Mouse (Mus musculus): ENCODE data around the gene Syngr2.
"Not testable (repeated sequence)": the region's sequence is repeated elsewhere in the genome, so short reads cannot be mapped to it uniquely, and the experiment has no call there.

Syngr2 gene

DNA sequence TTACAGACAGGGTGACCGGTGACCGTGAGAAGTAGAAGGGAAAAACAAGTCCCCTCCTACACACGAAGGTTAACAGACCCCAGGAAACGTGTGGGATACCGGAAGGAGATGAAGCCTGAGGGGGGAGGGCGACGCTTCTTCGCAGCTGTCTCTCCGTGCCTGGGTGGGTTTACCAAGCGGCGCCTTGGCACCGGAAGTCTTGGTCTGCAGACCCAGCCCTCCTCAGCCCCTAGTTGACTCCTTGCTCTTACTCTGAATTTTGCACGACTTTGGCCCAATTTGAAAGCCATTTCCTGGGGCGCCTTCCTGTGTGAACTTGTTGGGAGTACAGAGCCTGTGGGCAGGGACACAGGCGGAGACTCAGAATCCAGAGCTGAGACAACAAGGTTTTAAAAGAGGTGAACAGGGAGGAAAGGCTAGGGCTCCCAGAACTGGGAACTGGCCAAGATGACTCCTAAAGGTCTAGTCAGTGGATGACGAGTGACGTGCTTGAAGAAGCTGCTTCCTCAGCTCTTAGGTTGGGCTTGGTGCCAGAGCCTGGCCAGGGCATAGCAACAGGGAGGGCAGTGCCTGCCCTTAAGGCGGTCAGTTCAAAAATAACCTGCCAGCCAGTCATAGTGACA lies 28.2 kb upstream of the Syngr2 start:
- peak; percentile 14 for DNase-seq (ENCODE audit: low read depth, low spot score)

DNA sequence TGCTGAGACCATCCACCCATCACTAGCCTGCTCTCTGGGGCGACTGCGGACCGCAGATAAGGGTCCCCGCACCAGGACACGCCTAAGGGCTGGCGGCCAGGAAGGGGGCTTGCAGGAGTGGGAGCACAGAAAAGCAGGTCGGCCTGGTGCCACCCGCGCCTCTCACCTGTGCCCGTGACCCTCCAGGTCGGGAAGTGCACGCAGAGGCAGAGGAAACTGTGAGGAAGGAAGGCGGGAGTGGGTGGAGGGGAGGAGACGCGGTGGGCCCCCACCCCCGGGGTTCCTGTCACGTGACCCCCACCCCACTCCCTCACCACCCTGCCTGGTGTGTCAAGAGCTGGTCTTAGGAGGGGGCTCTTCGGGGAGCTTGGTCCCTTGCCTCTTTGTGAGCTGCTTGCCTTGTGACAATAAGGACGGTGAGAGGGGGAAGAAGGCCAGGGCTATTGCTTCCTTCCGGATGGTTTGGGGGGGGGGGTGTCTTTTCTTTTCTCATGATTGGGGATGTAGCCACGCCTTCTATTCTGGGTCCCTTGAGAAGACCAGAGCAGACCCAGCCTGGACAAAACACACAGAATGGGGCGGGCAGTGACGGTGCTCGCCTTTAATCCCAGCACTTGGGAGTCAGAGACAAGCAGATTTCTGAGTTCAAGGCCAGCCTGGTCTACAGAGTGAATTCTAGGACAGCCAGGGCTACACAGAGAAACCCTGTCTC lies 27.3 kb upstream of the Syngr2 start, which contains the start of the genes Tmc8 and Tmc6:
Tmc8 (plus strand) TSS at position 84 of the 712 bp plus-strand sequence.
Tmc6 (minus strand) TSS at position 206 of the 712 bp plus-strand sequence.
- no peak for DNase-seq (ENCODE audit: low read depth, low spot score)

DNA sequence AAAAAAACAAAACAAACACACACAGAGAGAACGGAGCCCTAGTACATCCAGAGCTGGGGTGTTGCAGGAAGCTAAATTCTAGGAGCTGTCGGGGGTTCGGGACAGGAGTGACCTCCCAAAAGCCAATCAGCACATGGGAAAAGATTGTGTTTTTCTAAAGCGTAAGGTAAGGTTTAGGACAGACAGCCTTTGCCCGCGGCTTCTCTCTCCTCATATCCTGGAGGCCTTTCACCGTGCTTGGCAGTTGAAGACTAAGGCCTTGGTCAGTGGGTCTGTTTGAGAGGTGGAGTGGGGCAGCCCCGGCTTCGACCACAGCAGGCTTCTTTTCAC lies 26.8 kb upstream of the Syngr2 start:
- DNase-seq (ENCODE audit: low read depth, low spot score), result no peak

DNA sequence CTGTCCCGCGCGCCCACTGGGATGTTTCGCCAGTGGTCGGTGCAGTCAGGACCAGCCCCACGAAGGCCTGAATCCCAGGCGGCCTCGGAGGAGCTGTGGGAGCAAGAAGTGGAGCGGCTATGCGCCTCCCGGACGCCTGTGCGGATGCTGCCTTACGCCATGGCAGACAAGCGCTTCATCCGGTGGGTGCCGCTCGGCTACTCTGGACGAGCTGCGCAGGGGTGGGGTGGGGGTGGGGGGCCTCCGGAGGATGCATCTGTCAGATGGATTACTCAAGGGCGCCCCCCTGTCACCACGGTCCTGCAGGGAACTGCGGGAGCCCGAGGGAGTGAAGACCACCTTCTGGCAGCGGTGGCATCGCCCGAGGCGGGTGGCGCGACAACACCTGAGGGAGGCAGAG lies 26.4 kb upstream of the Syngr2 start:
- peak; percentile 74 for DNase-seq (ENCODE audit: low read depth, low spot score)

DNA sequence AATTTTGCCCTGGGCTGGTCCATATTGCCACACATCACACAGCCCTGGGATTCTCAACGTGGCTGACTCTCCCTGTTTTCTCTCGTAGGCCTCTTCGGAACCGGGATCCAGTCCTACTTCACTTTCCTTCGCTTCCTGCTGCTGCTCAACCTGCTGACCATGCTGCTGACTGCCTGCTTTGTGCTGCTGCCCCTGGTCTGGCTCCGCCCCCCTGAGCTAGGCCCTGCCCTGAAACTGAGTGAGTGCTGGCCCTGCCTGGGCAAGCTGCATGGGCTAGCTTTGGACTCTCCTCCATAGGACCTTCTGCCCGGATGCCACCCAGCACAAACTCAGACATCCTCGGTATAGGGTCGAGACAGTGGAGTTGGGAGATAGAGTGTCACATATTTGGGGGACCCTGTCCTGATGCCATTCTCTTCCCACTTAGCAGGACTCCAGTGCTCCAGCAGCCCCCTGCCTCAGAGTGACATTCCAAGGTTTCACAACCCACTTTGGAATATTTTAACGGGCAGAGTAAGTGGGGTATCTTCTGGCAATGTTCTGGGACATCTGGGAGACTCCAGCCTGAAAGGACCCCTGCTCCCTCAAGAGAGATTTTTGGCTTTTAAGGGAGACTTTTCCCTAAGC lies 25.7 kb upstream of the Syngr2 start:
- DNase-seq (ENCODE audit: low read depth, low spot score), result no peak

DNA sequence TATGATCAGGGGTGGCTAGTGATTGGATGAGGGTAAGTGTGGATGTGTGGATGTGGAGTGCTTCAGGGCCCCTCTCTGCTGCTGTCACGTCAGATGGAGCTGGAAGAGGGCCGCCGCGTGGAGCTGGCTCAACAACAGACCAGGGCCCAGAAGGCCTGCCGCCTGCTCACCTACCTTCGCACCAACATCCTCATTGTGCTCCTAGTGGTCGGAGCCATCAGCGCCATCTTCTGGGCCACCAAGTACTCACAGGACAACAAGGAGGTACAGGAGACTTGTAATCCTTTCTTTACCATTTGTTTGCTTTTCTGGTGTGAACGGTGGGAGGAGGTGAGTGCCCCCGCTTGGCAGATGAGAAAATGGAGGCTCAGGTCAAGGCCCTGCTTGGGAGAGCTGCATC lies 23.2 kb upstream of the Syngr2 start:
- peak; percentile 39 for DNase-seq (ENCODE audit: low read depth, low spot score)

DNA sequence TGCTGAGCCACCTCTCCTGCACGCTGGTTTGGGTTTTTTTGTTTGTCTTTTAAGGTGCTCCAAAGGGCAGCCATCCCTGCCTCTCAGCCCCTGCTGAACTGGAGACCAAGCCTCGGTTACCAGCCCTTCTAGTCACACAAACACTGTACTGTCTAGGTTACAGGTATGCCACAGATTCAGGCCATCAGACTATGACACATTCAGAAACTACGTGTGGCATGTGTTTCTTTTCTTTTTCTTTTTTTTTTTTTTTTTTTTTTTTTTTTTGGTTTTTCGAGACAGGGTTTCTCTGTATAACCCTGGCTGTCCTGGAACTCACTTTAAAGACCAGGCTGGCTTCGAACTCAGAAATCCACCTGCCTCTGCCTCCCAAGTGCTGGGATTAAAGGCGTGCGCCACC lies 21.0 kb upstream of the Syngr2 start:
- not testable (repeated sequence) for DNase-seq (ENCODE audit: low read depth, low spot score)

DNA sequence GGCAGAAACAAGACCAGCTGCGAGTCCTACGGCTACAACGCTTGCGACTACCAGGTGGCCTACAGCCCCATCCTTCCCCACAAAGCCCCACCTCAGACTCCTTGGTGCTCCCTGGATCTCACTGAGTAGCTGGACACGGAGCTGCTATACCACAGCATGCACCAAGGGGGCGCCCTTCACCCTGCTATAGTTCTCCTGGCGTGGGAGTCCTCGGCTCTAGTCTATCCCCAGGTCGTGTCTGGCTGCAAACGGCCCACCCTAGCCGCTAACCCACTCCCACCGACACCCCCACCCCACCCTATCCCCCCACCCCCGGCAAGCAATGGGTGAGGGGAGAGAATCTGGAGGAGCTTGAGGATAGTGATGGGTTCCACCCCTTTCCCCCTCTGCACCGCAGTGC lies 19.2 kb upstream of the Syngr2 start:
- peak; percentile 71 for DNase-seq (ENCODE audit: low read depth, low spot score)

DNA sequence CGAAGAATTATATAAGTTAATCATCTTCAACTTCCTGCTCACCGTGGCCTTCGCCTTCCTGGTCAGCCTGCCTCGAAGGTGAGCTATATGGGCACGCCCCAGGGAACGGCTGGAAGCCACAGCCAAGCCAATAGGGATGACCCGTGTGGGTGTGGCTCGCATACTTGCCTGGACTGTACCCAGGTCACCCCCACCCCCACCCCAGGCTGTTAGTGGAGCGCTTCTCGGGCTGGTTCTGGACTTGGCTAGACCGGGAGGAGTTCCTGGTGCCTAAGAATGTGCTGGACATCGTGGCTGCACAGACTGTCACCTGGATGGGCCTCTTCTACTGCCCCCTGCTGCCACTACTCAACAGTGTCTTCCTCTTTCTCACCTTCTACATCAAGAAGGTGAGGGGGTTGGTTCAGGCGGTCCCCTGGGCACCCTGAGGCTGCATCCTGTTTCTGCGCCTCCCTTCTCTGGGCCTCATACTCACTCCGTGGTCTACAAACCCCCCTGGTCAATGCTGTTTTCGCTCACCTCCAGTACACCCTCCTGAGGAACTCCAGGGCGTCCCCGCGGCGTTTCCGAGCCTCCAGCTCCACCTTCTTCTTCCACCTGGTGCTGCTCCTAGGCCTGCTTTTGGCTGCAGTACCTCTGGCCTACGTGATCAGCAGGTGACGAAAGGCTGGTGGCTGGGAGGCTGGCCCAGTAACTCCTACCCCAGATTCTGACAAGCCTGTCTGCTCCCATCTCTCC lies 18.6 kb upstream of the Syngr2 start:
- DNase-seq (ENCODE audit: low read depth, low spot score), result peak; percentile 8

DNA sequence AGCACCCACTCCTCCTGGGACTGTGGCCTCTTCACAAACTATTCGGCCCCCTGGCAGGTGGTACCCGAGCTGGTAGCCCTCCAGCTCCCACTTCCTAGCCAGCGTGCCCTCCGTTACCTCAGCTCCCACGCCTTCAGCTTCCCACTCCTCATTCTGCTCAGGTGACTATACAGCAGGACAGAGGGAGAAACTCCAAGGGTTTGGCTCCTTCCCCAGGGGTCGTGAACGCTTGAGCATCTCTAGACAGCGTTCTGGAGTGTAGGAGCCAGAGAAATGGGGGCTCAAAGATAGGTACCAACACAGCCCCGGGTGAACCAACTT lies 18.1 kb upstream of the Syngr2 start:
- no peak for DNase-seq (ENCODE audit: low read depth, low spot score)

DNA sequence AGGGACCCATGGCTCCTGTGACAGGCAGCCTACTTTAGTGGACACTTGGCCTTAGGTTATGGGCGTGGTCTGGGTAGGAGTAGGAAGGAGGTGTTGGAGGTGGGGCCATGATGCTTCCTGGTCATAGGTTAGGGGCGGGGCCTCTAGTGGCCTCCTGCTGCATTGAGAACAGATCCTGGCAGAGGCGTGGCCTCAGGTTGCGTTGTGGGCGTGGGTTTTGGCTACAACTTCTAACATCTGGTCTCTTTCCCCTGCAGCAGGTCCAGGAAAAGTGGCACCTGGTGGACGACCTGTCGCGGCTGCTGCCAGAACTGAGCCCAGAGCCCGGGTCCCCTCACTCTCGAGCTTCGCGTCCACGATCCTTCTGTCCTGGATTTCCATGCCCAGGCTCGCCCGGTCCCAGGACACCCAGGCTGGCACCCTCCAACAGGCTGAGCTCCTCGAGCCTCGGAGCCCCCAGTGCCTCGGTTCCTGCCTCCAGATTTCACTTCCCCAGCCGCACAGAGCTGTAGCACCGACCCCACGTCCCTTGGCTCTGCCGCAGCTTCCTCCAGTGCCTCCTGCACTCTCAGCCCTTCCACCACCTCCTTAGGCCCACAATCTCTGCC lies 17.1 kb upstream of the Syngr2 start:
- peak; percentile 60 for DNase-seq (ENCODE audit: low read depth, low spot score)

DNA sequence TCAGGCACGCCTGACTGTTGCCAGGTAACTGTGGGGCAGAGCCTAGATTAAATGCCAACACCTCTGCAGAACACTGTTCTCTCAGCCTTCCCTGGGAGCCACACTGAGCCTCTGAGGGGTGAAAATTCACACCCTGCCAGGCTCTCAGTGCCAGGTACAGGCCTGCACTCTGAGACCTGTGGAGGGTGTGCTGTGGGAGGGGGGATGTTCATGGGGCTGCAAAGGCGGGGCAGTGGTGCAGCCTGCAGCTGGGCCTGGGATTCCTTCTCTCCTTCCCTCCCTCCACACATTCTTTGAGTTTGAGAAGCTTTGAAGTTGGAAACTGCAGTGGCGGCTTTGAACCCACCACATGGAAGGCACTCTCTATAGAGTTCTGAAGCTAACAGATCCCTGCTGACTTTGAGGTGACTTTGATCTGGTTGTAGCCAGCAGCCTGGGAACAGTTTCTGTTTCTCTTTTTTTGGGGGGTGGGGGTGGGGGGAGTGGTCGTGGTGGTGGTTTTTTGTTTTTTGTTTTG lies 15.4 kb upstream of the Syngr2 start:
- peak; percentile 19 for DNase-seq (ENCODE audit: low read depth, low spot score)

DNA sequence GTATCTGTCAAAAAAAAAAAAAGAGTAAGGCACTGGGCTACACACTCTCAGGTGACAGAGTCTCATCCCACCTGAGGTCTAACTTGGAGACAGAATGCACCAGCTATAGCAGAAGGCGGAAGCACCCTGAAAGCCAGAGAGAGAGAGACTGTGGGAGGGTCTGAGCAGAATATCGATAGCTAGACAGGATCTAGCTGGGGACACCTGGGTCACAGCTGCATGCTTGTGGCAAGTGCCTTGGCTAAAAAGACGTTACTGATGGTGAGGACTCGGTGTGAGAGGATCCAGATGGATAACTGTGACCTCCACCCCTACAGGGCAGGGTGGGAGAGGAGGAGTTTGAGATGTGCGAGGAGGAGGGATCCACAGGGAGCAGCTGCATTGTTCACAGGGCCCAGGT lies 12.5 kb upstream of the Syngr2 start:
- DNase-seq (ENCODE audit: low read depth, low spot score), result no peak

DNA sequence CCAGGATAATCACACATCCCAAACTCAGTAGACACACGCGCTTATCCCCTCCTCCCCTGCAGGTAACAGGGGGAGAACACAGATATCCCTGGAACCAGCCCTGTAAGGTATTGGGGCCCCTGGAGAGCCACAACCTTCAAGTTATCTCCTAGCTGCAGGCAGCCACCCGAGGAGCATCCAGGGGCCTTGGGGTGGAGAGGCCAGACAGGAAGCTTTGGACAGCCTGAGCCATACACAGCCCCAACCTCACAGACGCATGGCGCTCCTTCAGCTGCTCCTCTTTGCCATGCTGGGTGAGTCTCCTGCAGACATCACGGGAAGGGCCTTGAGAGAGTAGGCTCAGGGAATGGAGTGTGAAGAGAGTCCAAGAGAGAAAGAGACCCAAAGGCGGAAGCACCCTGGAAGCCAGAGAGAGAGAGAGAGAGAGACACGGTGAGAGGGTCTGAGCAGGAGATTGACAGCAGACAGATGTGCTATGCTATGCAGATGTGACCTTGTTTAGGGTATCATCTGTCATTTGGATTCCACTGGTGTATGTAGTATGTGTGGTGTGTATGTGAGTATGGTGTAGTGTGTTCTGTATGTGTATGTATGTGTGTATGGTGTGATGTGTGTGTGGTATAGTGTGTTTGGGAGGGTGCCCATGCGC lies 11.8 kb upstream of the Syngr2 start, which contains the start of gene 6030468B19Rik:
6030468B19Rik (plus strand) TSS at position 150 of the 649 bp plus-strand sequence.
- DNase-seq (ENCODE audit: low read depth, low spot score), result no peak

DNA sequence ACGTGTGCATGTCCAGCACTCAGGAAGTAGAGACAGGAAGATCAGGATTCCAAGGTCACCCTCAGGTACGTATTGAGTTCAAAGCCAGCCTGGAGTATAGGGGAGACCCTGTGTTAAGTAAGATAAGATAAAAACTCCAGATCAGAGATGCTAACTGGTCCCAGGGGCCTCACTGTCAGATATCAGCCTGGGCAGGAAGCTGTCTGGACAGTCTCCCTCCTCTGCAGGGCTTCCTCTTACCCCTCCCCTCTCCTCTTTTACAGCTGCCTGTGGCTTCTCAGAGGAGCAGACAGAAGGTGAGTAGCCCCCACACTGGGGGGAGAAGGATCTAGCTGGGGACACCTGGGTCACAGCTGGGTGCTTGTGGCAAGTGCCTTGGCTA lies 11.3 kb upstream of the Syngr2 start:
- peak; percentile 26 for DNase-seq (ENCODE audit: low read depth, low spot score)

DNA sequence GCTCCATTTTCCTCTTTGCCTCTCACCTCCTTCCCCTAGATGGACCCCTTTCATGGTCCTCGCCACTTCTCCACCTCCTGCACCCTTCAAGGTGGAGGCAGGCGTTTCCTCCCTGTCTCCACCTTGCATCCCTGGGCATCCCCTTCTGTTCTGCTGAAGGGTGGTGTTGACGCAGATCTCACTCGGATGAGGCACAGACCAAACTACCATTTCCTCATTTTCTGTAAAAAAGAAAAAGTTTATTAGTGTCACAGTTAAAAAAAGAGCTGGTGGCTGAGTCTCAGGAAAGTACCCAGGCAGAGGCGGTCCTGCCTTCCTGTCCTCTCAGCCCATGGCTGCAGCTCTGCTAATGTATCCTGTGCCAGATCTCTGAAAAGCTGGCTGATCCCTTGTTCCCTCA lies 10.3 kb upstream of the Syngr2 start:
- DNase-seq (ENCODE audit: low read depth, low spot score), result no peak

DNA sequence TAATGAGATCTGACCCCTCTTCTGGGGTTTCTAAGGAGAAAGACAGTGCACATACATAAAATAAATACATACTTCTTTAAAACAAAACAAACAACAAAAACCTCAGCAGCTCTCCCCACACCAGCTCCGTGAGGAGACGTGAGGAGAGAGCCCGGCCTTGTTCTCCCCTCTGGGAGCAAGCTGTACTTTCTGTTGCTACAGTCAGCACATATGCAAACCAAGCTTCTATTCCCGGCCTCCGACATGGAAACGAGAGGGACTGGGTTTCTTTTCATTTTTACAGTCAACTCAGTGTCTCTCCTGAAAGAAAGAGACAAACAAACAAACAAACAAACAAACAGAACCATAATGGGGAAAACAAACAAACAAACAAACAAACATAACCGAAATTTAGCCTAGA lies 9.4 kb upstream of the Syngr2 start:
- DNase-seq (ENCODE audit: low read depth, low spot score), result no peak

DNA sequence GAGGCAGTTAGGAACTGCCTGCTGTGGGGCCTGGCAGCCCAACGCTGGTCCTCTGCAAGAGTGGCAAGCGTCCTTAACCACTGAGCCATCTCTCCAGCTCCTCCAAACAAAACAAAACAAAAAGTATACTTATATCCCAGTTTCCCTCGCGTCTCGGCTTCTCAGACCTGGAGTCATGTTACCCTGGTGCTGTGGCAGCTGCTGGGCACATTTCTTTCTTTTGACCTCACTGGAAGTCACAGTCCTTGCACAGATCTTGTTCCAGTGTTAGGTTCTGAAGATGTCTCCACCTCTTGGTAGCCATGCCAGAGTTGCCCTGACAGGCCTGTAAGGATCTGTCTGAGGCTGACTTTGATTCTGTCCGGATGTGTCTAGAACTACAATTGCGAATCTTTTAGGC lies 7.8 kb upstream of the Syngr2 start:
- no peak for DNase-seq (ENCODE audit: low read depth, low spot score)

DNA sequence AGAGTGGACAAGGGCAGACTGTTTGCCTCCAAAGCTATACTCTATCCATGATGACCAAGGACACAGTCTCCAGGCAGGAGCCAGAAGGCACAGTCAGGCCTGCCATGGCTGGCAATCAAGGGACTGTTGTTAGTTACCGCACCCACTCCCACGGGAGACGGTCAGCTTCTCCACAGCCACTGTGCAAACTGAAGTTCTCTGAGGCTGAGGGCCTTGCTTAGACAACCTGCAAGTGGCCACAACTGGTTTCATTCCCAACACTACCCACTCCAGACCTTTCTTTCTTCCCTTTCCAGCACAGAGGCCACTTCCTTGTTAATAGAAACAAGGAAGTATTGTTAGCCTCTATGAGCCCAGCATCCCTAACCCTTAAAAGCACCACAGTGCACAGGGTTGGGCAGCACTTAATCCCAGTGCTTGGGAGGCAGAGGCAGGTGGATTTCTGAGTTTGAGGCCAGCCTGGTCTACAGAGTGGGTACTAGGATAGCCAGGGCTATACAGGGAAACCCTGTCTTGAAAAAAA lies 6.2 kb upstream of the Syngr2 start:
- no peak for DNase-seq (ENCODE audit: low read depth, low spot score)

DNA sequence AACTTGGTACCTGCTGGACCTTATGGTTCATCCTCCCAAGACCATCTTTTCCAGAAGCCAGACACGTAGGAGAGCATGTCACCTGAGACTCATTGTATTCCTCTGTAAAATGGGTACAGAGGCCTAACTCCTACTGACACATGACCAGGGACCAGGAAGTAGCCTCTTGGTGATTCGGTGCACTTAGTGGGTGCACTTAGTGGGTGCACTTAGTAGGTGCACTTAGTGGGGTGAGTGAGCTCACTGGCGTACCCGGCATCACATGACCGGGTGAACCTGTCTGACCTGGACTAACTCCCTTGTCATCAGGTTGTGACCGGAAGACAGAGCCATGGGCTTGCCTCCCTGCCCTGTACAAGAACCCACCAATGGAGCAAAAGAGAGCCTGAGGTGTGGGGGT lies 2.7 kb upstream of the Syngr2 start:
- DNase-seq (ENCODE audit: low read depth, low spot score), result no peak

DNA sequence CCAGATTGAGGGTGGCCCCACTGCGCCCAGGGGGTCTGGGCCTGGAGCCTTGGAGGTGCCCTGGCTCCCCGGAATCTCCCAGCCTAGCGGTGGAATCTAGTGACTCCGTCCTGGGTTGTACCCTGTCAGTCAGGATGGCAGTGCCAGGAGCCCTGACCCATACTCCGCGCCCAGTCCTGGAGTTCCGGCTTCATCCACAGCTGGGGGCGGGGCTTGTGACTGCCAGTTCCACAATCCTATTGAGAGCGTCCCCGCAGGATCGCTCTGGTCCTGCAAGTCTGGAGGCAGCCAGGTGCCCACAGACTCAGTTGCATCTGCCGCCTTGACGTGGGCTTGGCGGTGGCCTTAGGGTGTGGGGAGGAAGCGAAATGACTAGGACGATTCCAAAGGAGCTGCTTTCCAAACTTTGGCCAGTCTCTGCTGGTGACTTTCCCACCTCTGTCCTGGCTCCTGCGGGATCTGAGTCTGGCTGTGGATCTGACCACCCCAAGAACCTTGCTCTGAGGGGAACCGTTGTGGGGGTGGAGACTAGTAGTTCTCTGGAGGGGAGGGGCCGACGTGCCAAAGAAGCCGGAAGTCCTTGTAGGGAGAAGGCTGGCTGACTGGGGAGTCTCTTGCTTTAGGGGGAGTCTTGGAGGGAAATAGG lies 1.1 kb downstream of the Syngr2 start:
- DNase-seq (ENCODE audit: low read depth, low spot score), result peak; percentile 85
